Mouse (Mus musculus): ENCODE data around the gene Gm28043. TPM values are rescaled to one million over a fixed set of nuclear protein-coding genes. Genes with fewer than 3 reads are reported as not detected.
A peak's percentile ranks its signal among the peaks of the same experiment; 100 is the strongest.
"Not testable (repeated sequence)": the region's sequence is repeated elsewhere in the genome, so short reads cannot be mapped to it uniquely, and the experiment has no call there.

The Gm28043 gene
- total and polyA plus RNA-seq, 3 experiments, result 3.6 to 4.2 (median 3.7) TPM

DNA sequence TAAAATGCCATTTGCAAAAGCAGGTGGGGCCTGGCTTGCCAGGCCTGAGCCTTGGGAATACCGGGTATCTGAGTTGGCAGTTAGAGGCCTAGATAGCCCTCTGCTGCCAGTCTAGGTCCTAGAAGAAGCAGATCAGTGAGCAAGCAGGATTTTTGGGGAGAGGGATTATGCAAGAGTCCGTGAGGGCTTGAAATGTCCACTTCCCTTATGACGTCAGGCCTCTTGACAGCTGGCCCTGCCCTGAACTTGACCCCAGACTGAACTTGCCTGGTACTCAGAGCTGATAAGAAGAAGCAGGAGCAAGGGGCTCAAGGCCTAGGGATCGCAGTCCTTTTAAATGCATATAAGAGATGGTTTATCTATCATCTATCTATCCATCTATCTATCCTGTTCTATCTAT is 13.3 kb upstream of the Gm28043 start:
- dilution Hi-C loops (cut with MboI; ENCODE audit: extremely low pct_ligation_motif_present, extremely low pct_unique_long_range_greater_than_20kb, low sequenced_read_pairs), result no loop called here
- H3K4me3 ChIP-seq (replicated peaks in 1 of 3; ENCODE audit: low read depth in 2 of 3, low read length in 2 of 3, poor library complexity in 1 of 3), result no peak overlapping the region
- H3K27me3 ChIP-seq (replicated peaks), result no peaks in the 10 kb centered on the region
- H3K36me3 ChIP-seq (replicated peaks in 1 of 2; ENCODE audit: control insufficient read depth in 1 of 2, insufficient read depth in 1 of 2, low read length in 1 of 2), result peaks cover 39 to 82% of the 10 kb centered on the region in 2 experiments
- no peak overlapping the region for H3K4me2 ChIP-seq (ENCODE audit: insufficient read depth, low read depth, poor library complexity, severe bottlenecking)
- no peak for DNase-seq (ENCODE audit: extremely low read depth)
- no peak overlapping the region for H3K27ac ChIP-seq (ENCODE audit: insufficient read depth, low read depth)
- H3K79me2 ChIP-seq (replicated peaks; ENCODE audit: control insufficient read depth, extremely low read depth, insufficient read depth, poor library complexity, severe bottlenecking), result no peaks in the 10 kb centered on the region
- in situ Hi-C loops (cut with MboI; ENCODE audit: low pct_ligation_motif_present, low pct_unique_long_range_greater_than_20kb, low sequenced_read_pairs), result loop anchor here (5.0 to 25.0 kb wide), 2 partner anchors 49 to 261 kb away; partner anchors contain the start of gene Tmem217
- TF ChIP-seq EP300 (IDR thresholded peaks at IDR 0.05; ENCODE audit: low read length) (no peak), MAFK (IDR thresholded peaks at IDR 0.05; ENCODE audit: insufficient replicate concordance, low read length) (no peak), E2F4 (IDR thresholded peaks at IDR 0.05; ENCODE audit: insufficient replicate concordance, low read depth, low read length) (no peak), MYC (IDR thresholded peaks at IDR 0.05; ENCODE audit: low read depth, low read length) (no peak), CTCF (conservative IDR thresholded peaks at IDR 0.05 in 1 of 2, IDR thresholded peaks at IDR 0.05 in 1 of 2; ENCODE audit: low read depth in 2 of 2, low read length in 2 of 2) (no peak), RCOR1 (conservative IDR thresholded peaks at IDR 0.05; ENCODE audit: low read depth, low read length) (no peak)
- peaks cover 3 to 8% of the 10 kb centered on the region in 2 experiments; a peak in 3 of 4 replicates for H3K4me1 ChIP-seq (ENCODE audit: control insufficient read depth in 1 of 2, insufficient read depth in 2 of 2)
- no peak overlapping the region for H3K9ac ChIP-seq (ENCODE audit: insufficient read depth, low read depth)
- peaks cover 3% of the 10 kb centered on the region for H3K9me3 ChIP-seq (replicated peaks; ENCODE audit: low read length)

- TF ChIP-seq JUND (conservative IDR thresholded peaks at IDR 0.05; ENCODE audit: low read depth, low read length) (no peak), NRF1 (IDR thresholded peaks at IDR 0.05; ENCODE audit: low read depth, low read length) (no peak), MYC (IDR thresholded peaks at IDR 0.05; ENCODE audit: low read depth, low read length) (no peak), MAX (IDR thresholded peaks at IDR 0.05; ENCODE audit: low read length) (no peak), ZNF384 (IDR thresholded peaks at IDR 0.05; ENCODE audit: low read depth, low read length) (no peak), ZKSCAN1 (IDR thresholded peaks at IDR 0.05; ENCODE audit: borderline replicate concordance, low read depth, low read length) (no peak), USF2 (conservative IDR thresholded peaks at IDR 0.05; ENCODE audit: low read depth, low read length) (no peak), SMC3 (IDR thresholded peaks at IDR 0.05; ENCODE audit: low read depth, low read length) (peak; percentile 77), MAZ (IDR thresholded peaks at IDR 0.05; ENCODE audit: low read depth, low read length) (no peak), MXI1 (IDR thresholded peaks at IDR 0.05; ENCODE audit: low read depth, low read length) (no peak), BHLHE40 (IDR thresholded peaks at IDR 0.05; ENCODE audit: low read depth, low read length) (no peak), SIN3A (IDR thresholded peaks at IDR 0.05; ENCODE audit: low read length) (no peak), GABPA (IDR thresholded peaks at IDR 0.05; ENCODE audit: insufficient replicate concordance, low read depth, low read length) (no peak), ZMIZ1 (IDR thresholded peaks at IDR 0.05; ENCODE audit: low read depth, low read length) (no peak), RAD21 (IDR thresholded peaks at IDR 0.05; ENCODE audit: low read depth, low read length) (peak; percentile 71), POLR2AphosphoS2 (IDR thresholded peaks at IDR 0.05; ENCODE audit: low read depth, low read length) (no peak), CHD1 (IDR thresholded peaks at IDR 0.05; ENCODE audit: low read depth, low read length) (no peak), PAX5 (IDR thresholded peaks at IDR 0.05; ENCODE audit: low read length) (no peak), EP300 (IDR thresholded peaks at IDR 0.05; ENCODE audit: low read length) (no peak), HCFC1 (IDR thresholded peaks at IDR 0.05; ENCODE audit: low read depth, low read length) (no peak), CTCF (conservative IDR thresholded peaks at IDR 0.05 in 1 of 2, IDR thresholded peaks at IDR 0.05 in 1 of 2; ENCODE audit: low read depth in 2 of 2, low read length in 2 of 2) (peak; percentile 86 to 99), MAFK (IDR thresholded peaks at IDR 0.05; ENCODE audit: insufficient replicate concordance, low read length) (no peak)
- peak; percentile 48 for DNase-seq (ENCODE audit: extremely low read depth)
- Histone ChIP-seq H3K4me2 (ENCODE audit: insufficient read depth, low read depth, poor library complexity, severe bottlenecking) (no peak overlapping the region), H3K79me2 (replicated peaks; ENCODE audit: control insufficient read depth, extremely low read depth, insufficient read depth, poor library complexity, severe bottlenecking) (no peaks in the 10 kb centered on the region), H3K27ac (ENCODE audit: insufficient read depth, low read depth) (no peak overlapping the region), H3K4me1 (ENCODE audit: control insufficient read depth in 1 of 2, insufficient read depth in 2 of 2) (peaks cover 17 to 25% of the 10 kb centered on the region in 2 experiments), H3K4me3 (replicated peaks in 1 of 3; ENCODE audit: low read depth in 2 of 3, low read length in 2 of 3, poor library complexity in 1 of 3) (no peak overlapping the region), H3K27me3 (replicated peaks) (no peaks in the 10 kb centered on the region), H3K36me3 (replicated peaks in 1 of 2; ENCODE audit: control insufficient read depth in 1 of 2, insufficient read depth in 1 of 2, low read length in 1 of 2) (peaks cover 28 to 67% of the 10 kb centered on the region in 2 experiments), H3K9me3 (replicated peaks; ENCODE audit: low read length) (peaks cover 3% of the 10 kb centered on the region), H3K9ac (ENCODE audit: insufficient read depth, low read depth) (no peak overlapping the region)
- dilution Hi-C loops (cut with MboI; ENCODE audit: extremely low pct_ligation_motif_present, extremely low pct_unique_long_range_greater_than_20kb, low sequenced_read_pairs) (no loop called here), in situ Hi-C loops (cut with MboI; ENCODE audit: low pct_ligation_motif_present, low pct_unique_long_range_greater_than_20kb, low sequenced_read_pairs) (loop anchor here (5.0 to 25.0 kb wide), 2 partner anchors 51 to 259 kb away; partner anchors contain the start of gene Tmem217)
Observed at GRCm38 (mm10) chr17:29603283-29603682, 11.4 kb upstream of the Gm28043 start.

DNA sequence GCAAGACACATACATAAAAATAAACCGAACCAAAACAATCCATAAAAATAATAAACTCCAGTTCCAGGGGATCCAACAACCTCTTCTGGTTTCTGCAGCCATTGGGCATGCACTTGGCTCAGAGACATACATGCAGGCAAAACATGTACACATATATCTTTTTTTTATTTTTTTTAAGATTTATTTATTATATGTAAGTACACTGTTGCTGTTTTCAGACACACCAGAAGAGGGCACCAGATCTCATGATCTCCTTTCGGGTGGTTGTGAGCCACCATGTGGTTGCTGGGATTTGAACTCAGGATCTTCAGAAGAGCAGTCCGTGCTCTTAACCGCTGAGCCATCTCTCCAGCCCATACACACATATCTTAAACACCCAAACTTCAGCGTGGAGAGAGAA is 1.2 kb upstream of the Gm28043 start:
- peaks cover 5 to 26% of the 10 kb centered on the region in 2 experiments for H3K4me1 ChIP-seq (ENCODE audit: control insufficient read depth in 1 of 2, insufficient read depth in 2 of 2)
- H3K9ac ChIP-seq (ENCODE audit: insufficient read depth, low read depth); DNase-seq (ENCODE audit: extremely low read depth); H3K9me3 ChIP-seq (replicated peaks; ENCODE audit: low read length); H3K4me3 ChIP-seq (replicated peaks in 1 of 3; ENCODE audit: low read depth in 2 of 3, low read length in 2 of 3, poor library complexity in 1 of 3); H3K27me3 ChIP-seq (replicated peaks); dilution Hi-C loops (cut with MboI; ENCODE audit: extremely low pct_ligation_motif_present, extremely low pct_unique_long_range_greater_than_20kb, low sequenced_read_pairs); H3K27ac ChIP-seq (ENCODE audit: insufficient read depth, low read depth); H3K4me2 ChIP-seq (ENCODE audit: insufficient read depth, low read depth, poor library complexity, severe bottlenecking): not testable (repeated sequence)
- peaks cover 3 to 20% of the 10 kb centered on the region in 2 experiments for H3K36me3 ChIP-seq (replicated peaks in 1 of 2; ENCODE audit: control insufficient read depth in 1 of 2, insufficient read depth in 1 of 2, low read length in 1 of 2)
- H3K79me2 ChIP-seq (replicated peaks; ENCODE audit: control insufficient read depth, extremely low read depth, insufficient read depth, poor library complexity, severe bottlenecking), result peaks cover 29% of the 10 kb centered on the region
- in situ Hi-C loops (cut with MboI; ENCODE audit: low pct_ligation_motif_present, low pct_unique_long_range_greater_than_20kb, low sequenced_read_pairs), result loop anchor here (25.0 kb wide), 1 partner anchor 249 kb away; no protein-coding TSS in a partner anchor
